15 mouse cellular contexts compared by ENCODE assay signal in genomic region chr13:83735101-83735500, GRCm38 (mm10).
A peak's percentile ranks its signal among the peaks of the same experiment; 100 is the strongest.
DNase-seq lines count a peak whose midpoint lies in the region; ATAC-seq and TF ChIP-seq lines count a peak whose summit lies in the region.
"Had no signal": no experiment of that assay in that cellular context is flagged by ENCODE, and none has a peak within 500 bp of the region (broad histone marks: within the 10 kb centered on the region; RNA-seq: fewer than 3 reads in every experiment).

No protein-coding gene starts in this region.

- no peak for DNase-seq in layer of hippocampus, adult 2 months (ENCODE audit: low spot score in 2 of 2)
- DNase-seq in layer of hippocampus, adult 9-10 months (ENCODE audit: low spot score), result no peak
- DNase-seq in forebrain, postnatal 0 days, result no peak
- DNase-seq in midbrain, embryonic 10.5 days (ENCODE audit: low spot score), result no peak
- DNase-seq in cerebellum, postnatal 25 days, result no peak
- DNase-seq: adrenal gland, postnatal 25 days; gastrocnemius, adult 2 months; heart, adult 2 months; kidney, postnatal 10 days; left cerebral cortex, postnatal 4 days had no signal

- whole genome bisulfite sequencing in forebrain, postnatal 0 days, result 11% methylated on average over 1 of the region's 1 CpGs
- 70% methylated on average over 1 of the region's 1 CpGs for WGBS in midbrain, embryonic 10.5 days
- 16% methylated on average over 1 of the region's 1 CpGs for WGBS in neural tube, embryonic 13.5 days
- WGBS in intestine, embryonic 16.5 days, result 55% methylated on average over 1 of the region's 1 CpGs
- WGBS in heart, embryonic 12.5 days, result 59% methylated on average over 1 of the region's 1 CpGs

- ATAC-seq in forebrain, postnatal 0 days, result no peak
- no peak for ATAC-seq in neural tube, embryonic 13.5 days (ENCODE audit: low read depth)
- ATAC-seq in intestine, embryonic 16.5 days, result no peak
- ATAC-seq in heart, embryonic 12.5 days (ENCODE audit: insufficient number of reproducible peaks, low FRiP score), result no peak

- peak overlapping the region; percentile 100 for H3K9ac ChIP-seq in forebrain, postnatal 0 days
- peak overlapping the region; percentile 83 for H3K9ac ChIP-seq in neural tube, embryonic 13.5 days
- H3K9ac ChIP-seq in intestine, embryonic 16.5 days (ENCODE audit: low read depth, low read length), result no peak overlapping the region
- no peak overlapping the region for H3K9ac ChIP-seq in heart, embryonic 12.5 days
- H3K9ac ChIP-seq: embryonic facial prominence, embryonic 12.5 days had no signal

- peaks cover 22% of the 10 kb centered on the region for H3K36me3 ChIP-seq in forebrain, postnatal 0 days (ENCODE audit: insufficient read depth)
- peaks cover 52% of the 10 kb centered on the region for H3K36me3 ChIP-seq in midbrain, embryonic 10.5 days
- H3K36me3 ChIP-seq in neural tube, embryonic 13.5 days, result peaks cover 26% of the 10 kb centered on the region
- H3K36me3 ChIP-seq in intestine, embryonic 16.5 days (ENCODE audit: control insufficient read depth, insufficient read depth, low read length), result no peaks in the 10 kb centered on the region
- no peaks in the 10 kb centered on the region for H3K36me3 ChIP-seq in heart, embryonic 12.5 days
- H3K36me3 ChIP-seq: embryonic facial prominence, embryonic 12.5 days had no signal

- TF ChIP-seq CTCF in layer of hippocampus, adult 2 months (conservative IDR thresholded peaks at IDR 0.05), result no peak
- no peak for TF ChIP-seq CTCF in forebrain, postnatal 0 days (IDR thresholded peaks at IDR 0.05; ENCODE audit: low read depth)

- peak overlapping the region; percentile 61 for H3K4me2 ChIP-seq in forebrain, postnatal 0 days (ENCODE audit: low read depth)
- peak overlapping the region; percentile 92 for H3K4me2 ChIP-seq in neural tube, embryonic 13.5 days
- H3K4me2 ChIP-seq in intestine, embryonic 16.5 days (ENCODE audit: low read depth, low read length), result no peak overlapping the region
- H3K4me2 ChIP-seq in heart, embryonic 12.5 days, result no peak overlapping the region
- H3K4me2 ChIP-seq: embryonic facial prominence, embryonic 12.5 days; liver, embryonic 11.5 days had no signal

- peak overlapping the region; percentile 88 for H3K4me3 ChIP-seq in layer of hippocampus, adult 2 months
- H3K4me3 ChIP-seq in forebrain, postnatal 0 days (ENCODE audit: low read depth, low read length), result peak overlapping the region; percentile 48
- H3K4me3 ChIP-seq in midbrain, embryonic 10.5 days, result peak overlapping the region; percentile 85
- H3K4me3 ChIP-seq in neural tube, embryonic 13.5 days, result peak overlapping the region; percentile 63
- H3K4me3 ChIP-seq in intestine, embryonic 16.5 days (ENCODE audit: low read length), result no peak overlapping the region
- H3K4me3 ChIP-seq in heart, embryonic 12.5 days, result no peak overlapping the region
- H3K4me3 ChIP-seq: embryonic facial prominence, embryonic 12.5 days; gastrocnemius, adult 2 months; heart, adult 2 months had no signal

- no peaks in the 10 kb centered on the region for H3K27me3 ChIP-seq in forebrain, postnatal 0 days (ENCODE audit: insufficient read depth, low read length)
- H3K27me3 ChIP-seq in midbrain, embryonic 10.5 days (ENCODE audit: low read depth, poor library complexity, severe bottlenecking), result peaks cover 77% of the 10 kb centered on the region
- no peaks in the 10 kb centered on the region for H3K27me3 ChIP-seq in neural tube, embryonic 13.5 days
- peaks cover 65% of the 10 kb centered on the region for H3K27me3 ChIP-seq in intestine, embryonic 16.5 days (replicated peaks; ENCODE audit: control insufficient read depth, insufficient read depth, low read length)
- peaks cover 60% of the 10 kb centered on the region for H3K27me3 ChIP-seq in heart, embryonic 12.5 days (replicated peaks)

- H3K27ac ChIP-seq in layer of hippocampus, adult 2 months, result peak overlapping the region; percentile 100
- peak overlapping the region; percentile 98 for H3K27ac ChIP-seq in forebrain, postnatal 0 days (ENCODE audit: low read depth, low read length)
- peak overlapping the region; percentile 88; the same call in 1 of the 2 replicates for H3K27ac ChIP-seq in midbrain, embryonic 10.5 days (replicated peaks)
- peak overlapping the region; percentile 90 for H3K27ac ChIP-seq in neural tube, embryonic 13.5 days (replicated peaks)
- no peak overlapping the region for H3K27ac ChIP-seq in intestine, embryonic 16.5 days (ENCODE audit: low read length)
- H3K27ac ChIP-seq in heart, embryonic 12.5 days (ENCODE audit: poor library complexity, severe bottlenecking), result no peak overlapping the region
- H3K27ac ChIP-seq: embryonic facial prominence, embryonic 12.5 days; gastrocnemius, adult 2 months; heart, adult 2 months had no signal

- no peaks in the 10 kb centered on the region for H3K9me3 ChIP-seq in forebrain, postnatal 0 days (ENCODE audit: low read length)
- no peaks in the 10 kb centered on the region for H3K9me3 ChIP-seq in midbrain, embryonic 10.5 days (replicated peaks)
- no peaks in the 10 kb centered on the region for H3K9me3 ChIP-seq in neural tube, embryonic 13.5 days
- H3K9me3 ChIP-seq in intestine, embryonic 16.5 days (ENCODE audit: control insufficient read depth, low read length), result no peaks in the 10 kb centered on the region
- H3K9me3 ChIP-seq in heart, embryonic 12.5 days (replicated peaks), result no peaks in the 10 kb centered on the region
- H3K9me3 ChIP-seq: embryonic facial prominence, embryonic 12.5 days had no signal

- H3K4me1 ChIP-seq in forebrain, postnatal 0 days (ENCODE audit: insufficient read depth), result no peaks in the 10 kb centered on the region
- H3K4me1 ChIP-seq in midbrain, embryonic 10.5 days, result peaks cover 65% of the 10 kb centered on the region
- H3K4me1 ChIP-seq in neural tube, embryonic 13.5 days (replicated peaks), result no peaks in the 10 kb centered on the region; the same call in 1 of the 2 replicates
- peaks cover 5% of the 10 kb centered on the region; the same call in 1 of the 2 replicates for H3K4me1 ChIP-seq in intestine, embryonic 16.5 days (ENCODE audit: control insufficient read depth, insufficient read depth, low read length)
- H3K4me1 ChIP-seq in heart, embryonic 12.5 days (replicated peaks), result peaks cover 28% of the 10 kb centered on the region
- H3K4me1 ChIP-seq: embryonic facial prominence, embryonic 12.5 days had no signal

Comparison
In these comparisons a context has a peak if more than half of its experiments do, and no peak if none do; other contexts are left out.
1. H3K27ac ChIP-seq: peak in layer of hippocampus, adult 2 months (single experiment), forebrain, postnatal 0 days (single experiment), midbrain, embryonic 10.5 days (single experiment) and neural tube, embryonic 13.5 days (single experiment); none in intestine, embryonic 16.5 days (single experiment) and heart, embryonic 12.5 days (single experiment).
2. H3K4me3 ChIP-seq: peak in layer of hippocampus, adult 2 months (single experiment), forebrain, postnatal 0 days (single experiment), midbrain, embryonic 10.5 days (single experiment) and neural tube, embryonic 13.5 days (single experiment); none in intestine, embryonic 16.5 days (single experiment) and heart, embryonic 12.5 days (single experiment).
3. H3K4me2 ChIP-seq: peak in forebrain, postnatal 0 days (single experiment) and neural tube, embryonic 13.5 days (single experiment); none in intestine, embryonic 16.5 days (single experiment) and heart, embryonic 12.5 days (single experiment).
4. H3K9ac ChIP-seq: peak in forebrain, postnatal 0 days (single experiment) and neural tube, embryonic 13.5 days (single experiment); none in intestine, embryonic 16.5 days (single experiment) and heart, embryonic 12.5 days (single experiment).